Mouse (Mus musculus) stomach, postnatal 0 days (tissue): ENCODE results near the gene Spopl. TPM values are rescaled to one million over a fixed set of nuclear protein-coding genes. Genes with fewer than 3 reads are reported as not detected.
"Not testable (repeated sequence)": the region's sequence is repeated elsewhere in the genome, so short reads cannot be mapped to it uniquely, and the experiment has no call there.

Source experiments
- ATAC-seq: fragments of 200-750 bp; cut with Nextera tagmentation; 2 replicates; pipeline ENCODE4 v1.8.0; 2017; ENCODE audit not compliant: low FRiP score, low TSS enrichment
- DNase-seq: peaks from one replicate; pipeline ENCODE4 v3.0.0-alpha.2; 2016; ENCODE audit warnings: low spot score
- H3K27ac ChIP-seq: fragments of 300-500 bp; sonication (generic); replicated peaks from 2 replicates; pipeline ENCODE4 v1.5.1; 2014; ENCODE audit warnings: mild to moderate bottlenecking, control low read depth
- H3K27me3 ChIP-seq: fragments of 300-500 bp; sonication (generic); 2 replicates; pipeline ENCODE4 v1.6.1; 2014; ENCODE audit warnings: low read length; ENCODE audit not compliant: control insufficient read depth, insufficient read depth
- H3K36me3 ChIP-seq: fragments of 300-500 bp; sonication (generic); 2 replicates; pipeline ENCODE4 v1.6.1; 2014; ENCODE audit warnings: low read length, mixed read lengths; ENCODE audit not compliant: control insufficient read depth, insufficient read depth
- H3K4me1 ChIP-seq: fragments of 300-500 bp; sonication (generic); replicated peaks from 2 replicates; pipeline ENCODE4 v1.6.1; 2014; ENCODE audit warnings: antibody characterized with exemption; ENCODE audit not compliant: control insufficient read depth, insufficient read depth
- H3K4me2 ChIP-seq: fragments of 300-500 bp; sonication (generic); replicated peaks from 2 replicates; pipeline ENCODE4 v1.6.1; 2014; ENCODE audit warnings: low read depth, mild to moderate bottlenecking, control low read depth, moderate library complexity
- H3K4me3 ChIP-seq: fragments of 300-500 bp; sonication (generic); 2 replicates; pipeline ENCODE4 v1.5.1; 2014; ENCODE audit warnings: low read depth, low read length, control low read depth
- H3K9ac ChIP-seq: fragments of 300-500 bp; sonication (generic); 2 replicates; pipeline ENCODE4 v1.6.1; 2014; ENCODE audit warnings: mild to moderate bottlenecking, low read length, control low read depth, mixed read lengths
- H3K9me3 ChIP-seq: fragments of 300-500 bp; sonication (generic); 2 replicates; pipeline ENCODE4 v1.6.1; 2016; ENCODE audit warnings: low read length; ENCODE audit not compliant: control insufficient read depth
- CTCF ChIP-seq: IDR thresholded peaks from 2 replicates; pipeline ENCODE4 v1.5.1; 2016; ENCODE audit warnings: antibody characterized with exemption, low read depth, mild to moderate bottlenecking, moderate library complexity
- EP300 ChIP-seq: optimal IDR thresholded peaks from 2 replicates; pipeline ENCODE3; 2016; ENCODE audit warnings: antibody characterized with exemption
- WGBS: fragments of 180-500 bp; shearing (Covaris S2); extraction: QIAGEN DNeasy Blood & Tissue Kit; methylation state at CpG from one replicate; pipeline ENCODE4 v1.1.7; 2014; 5-methylcytosine and 5-hydroxymethylcytosine counted together
- polyA plus RNA-seq: library from polyadenylated mRNA; unstranded; fragments of >200 nt; fragmentation: Nextera tagmentation; extraction: Ambion mirVana; gene quantifications from 2 replicates; pipeline ENCODE4 v1.2.1, GENCODE M21; 2015

Spopl gene
- polyA plus RNA-seq, result 6.6 and 8.1 TPM in 2 replicates

DNA sequence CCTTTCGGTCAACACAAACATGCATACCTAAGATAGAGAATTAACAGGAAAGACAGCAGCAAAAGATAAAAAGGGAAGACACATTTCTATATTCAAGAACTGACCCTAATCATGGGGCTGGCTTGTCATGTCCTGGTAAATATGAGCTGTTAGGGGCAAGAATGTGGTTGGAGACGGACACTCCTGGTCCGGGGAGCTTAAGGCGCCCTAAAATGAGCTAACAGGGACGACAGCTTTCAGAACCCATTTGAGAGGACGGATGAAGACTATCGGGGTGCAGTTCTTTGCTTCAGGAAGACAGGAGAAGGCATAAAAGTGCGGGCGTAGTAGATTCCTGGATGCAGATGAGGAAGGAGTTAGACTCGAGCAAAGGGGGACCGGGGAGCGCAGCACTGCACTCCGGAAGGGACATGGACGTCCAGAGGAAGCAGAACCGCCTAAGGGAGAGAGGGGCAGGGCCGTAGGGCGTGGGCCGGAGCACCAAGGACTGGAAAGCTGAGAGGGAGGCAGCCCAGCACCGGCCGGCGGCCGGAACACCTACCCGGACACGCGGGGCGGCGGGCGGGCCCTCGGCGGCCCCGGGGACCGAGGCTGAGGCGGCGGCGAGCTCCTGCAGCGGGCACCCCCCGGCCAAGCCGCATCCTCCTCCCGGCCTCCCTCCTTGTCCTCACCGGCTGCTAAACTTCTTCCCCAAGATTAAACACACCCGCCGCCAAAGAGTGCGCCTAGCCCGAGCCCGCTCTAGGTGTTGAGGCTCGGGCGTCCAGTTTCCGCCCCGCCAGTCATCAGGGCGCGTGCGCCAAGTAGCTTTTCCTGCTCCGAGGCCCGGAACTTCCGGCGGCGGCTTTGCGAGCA, at the start of gene Spopl:
Gene Spopl (minus strand): TSS at position 805 of the 855 bp plus-strand sequence.
- Histone ChIP-seq H3K4me1 (peaks cover 6% of the 10 kb centered on the region; the same call in 1 of the 2 replicates), H3K4me2 (peak within 1 kb of the TSS; percentile 77), H3K4me3 (peak within 1 kb of the TSS; percentile 94), H3K27me3 (no peaks in the 10 kb centered on the region), H3K36me3 (no peaks in the 10 kb centered on the region), H3K27ac (peak within 1 kb of the TSS; percentile 93), H3K9ac (peak within 1 kb of the TSS; percentile 93), H3K9me3 (no peaks in the 10 kb centered on the region)
- DNase-seq (peak; percentile 86), ATAC-seq (peak; percentile 93)
- WGBS, result 2% methylated on average over 44 of the region's 58 CpGs
- TF ChIP-seq EP300, result no peak
- no peak for TF ChIP-seq CTCF

DNA sequence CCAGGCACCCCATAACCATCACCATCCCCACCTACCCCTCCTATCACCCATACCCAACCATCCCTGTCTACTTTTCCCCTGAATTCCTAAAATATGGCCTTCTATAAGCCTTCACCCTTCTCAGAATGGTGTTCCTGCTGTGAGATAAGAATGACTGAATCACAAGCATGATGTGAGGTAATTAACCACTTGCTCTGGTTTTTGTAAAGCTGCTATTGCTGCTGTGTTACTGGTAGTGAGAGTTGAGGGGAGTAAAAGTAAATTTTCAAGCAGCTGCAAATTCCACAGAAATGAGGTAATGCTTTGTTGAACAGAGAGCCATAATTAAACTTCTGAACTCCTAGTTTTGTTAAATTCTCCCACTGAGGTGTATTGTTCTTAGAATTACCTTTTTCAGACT, 48.2 kb upstream of the Spopl start:
- Histone ChIP-seq H3K27ac (no peak overlapping the region), H3K4me2 (no peak overlapping the region), H3K9ac (no peak overlapping the region), H3K36me3 (no peaks in the 10 kb centered on the region), H3K9me3 (no peaks in the 10 kb centered on the region), H3K4me3 (no peak overlapping the region), H3K27me3 (no peaks in the 10 kb centered on the region), H3K4me1 (no peaks in the 10 kb centered on the region)
- DNase-seq (no peak), ATAC-seq (no peak)
- TF ChIP-seq CTCF, result no peak
- TF ChIP-seq EP300, result no peak

DNA sequence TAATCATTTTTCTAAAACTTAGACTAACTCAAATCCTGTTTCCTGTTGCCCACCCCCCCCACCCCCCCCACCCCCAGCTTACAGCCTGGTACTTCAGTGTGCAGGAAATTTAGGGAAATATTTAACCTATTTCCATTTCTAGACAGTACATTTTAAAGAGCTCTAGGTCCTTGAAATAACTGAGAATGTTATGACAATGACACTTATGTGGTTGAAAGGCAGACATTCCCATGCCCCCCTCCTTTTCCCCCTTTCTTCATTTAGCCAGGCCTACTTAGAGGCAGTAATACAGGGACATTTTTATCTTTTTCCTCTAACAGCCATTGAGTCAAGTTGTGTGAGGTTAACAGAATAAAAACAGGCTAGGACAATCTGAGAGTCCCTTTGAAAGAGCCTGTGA, 46.1 kb upstream of the Spopl start:
- no peaks in the 10 kb centered on the region for H3K4me1 ChIP-seq
- DNase-seq (no peak), ATAC-seq (no peak)
- no peak overlapping the region for H3K9ac ChIP-seq
- no peaks in the 10 kb centered on the region for H3K9me3 ChIP-seq
- no peak overlapping the region for H3K4me3 ChIP-seq
- no peak overlapping the region for H3K27ac ChIP-seq
- H3K4me2 ChIP-seq, result no peak overlapping the region
- H3K27me3 ChIP-seq, result no peaks in the 10 kb centered on the region
- H3K36me3 ChIP-seq, result no peaks in the 10 kb centered on the region
- no peak for TF ChIP-seq CTCF
- no peak for TF ChIP-seq EP300

DNA sequence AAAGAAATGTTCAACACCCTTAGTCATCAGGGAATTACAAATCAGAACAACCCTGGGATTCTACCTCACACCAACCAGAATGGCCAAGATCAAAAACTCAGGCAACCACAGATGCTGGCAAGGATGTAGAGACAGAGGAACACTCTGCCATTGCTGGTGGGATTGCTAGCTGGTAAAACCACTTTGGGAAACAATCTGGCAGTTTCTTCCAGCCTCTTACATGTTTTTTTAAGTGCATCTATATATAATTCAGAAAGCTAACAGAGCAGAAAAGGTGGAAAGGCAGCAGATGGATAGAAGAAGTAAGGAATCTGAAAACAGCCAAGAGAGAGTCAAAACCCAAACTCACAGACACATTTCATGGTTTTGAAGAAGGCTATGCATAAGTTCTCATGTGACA, 33.5 kb upstream of the Spopl start:
- TF ChIP-seq EP300 (no peak), CTCF (no peak)
- no peak overlapping the region for H3K27ac ChIP-seq
- H3K9ac ChIP-seq, result no peak overlapping the region
- H3K4me1 ChIP-seq, result no peaks in the 10 kb centered on the region
- H3K4me3 ChIP-seq, result no peak overlapping the region
- H3K4me2 ChIP-seq, result no peak overlapping the region
- DNase-seq (no peak), ATAC-seq (no peak)
- no peaks in the 10 kb centered on the region for H3K9me3 ChIP-seq
- H3K27me3 ChIP-seq, result no peaks in the 10 kb centered on the region
- no peaks in the 10 kb centered on the region for H3K36me3 ChIP-seq

DNA sequence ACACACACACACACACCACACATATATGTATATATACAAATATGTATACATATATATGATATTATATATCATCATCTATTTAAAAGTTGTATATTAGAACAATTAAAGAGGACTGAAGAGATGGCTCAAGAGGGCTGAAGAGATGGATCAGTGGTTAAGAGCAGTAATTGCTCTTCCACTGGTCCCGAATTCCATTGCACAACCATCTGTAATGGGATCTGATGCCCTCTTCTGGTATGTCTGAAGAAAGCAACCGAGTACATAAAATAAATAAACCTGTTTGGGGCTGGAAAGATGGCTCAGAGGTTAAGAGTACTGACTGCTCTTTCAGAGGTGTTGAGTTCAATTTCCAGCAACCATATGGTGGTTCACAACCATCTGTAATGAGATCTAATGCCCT, 16.9 kb upstream of the Spopl start:
- Histone ChIP-seq H3K9me3 (no peaks in the 10 kb centered on the region), H3K27ac (no peak overlapping the region), H3K4me3 (no peak overlapping the region), H3K4me1 (no peaks in the 10 kb centered on the region), H3K36me3 (no peaks in the 10 kb centered on the region), H3K9ac (no peak overlapping the region), H3K4me2 (no peak overlapping the region), H3K27me3 (no peaks in the 10 kb centered on the region)
- no peak for DNase-seq
- 45% methylated on average over 2 of the region's 2 CpGs for WGBS
- ATAC-seq, result no peak
- TF ChIP-seq CTCF, result peak; percentile 28; the same call in 1 of the 2 replicates
- no peak for TF ChIP-seq EP300

DNA sequence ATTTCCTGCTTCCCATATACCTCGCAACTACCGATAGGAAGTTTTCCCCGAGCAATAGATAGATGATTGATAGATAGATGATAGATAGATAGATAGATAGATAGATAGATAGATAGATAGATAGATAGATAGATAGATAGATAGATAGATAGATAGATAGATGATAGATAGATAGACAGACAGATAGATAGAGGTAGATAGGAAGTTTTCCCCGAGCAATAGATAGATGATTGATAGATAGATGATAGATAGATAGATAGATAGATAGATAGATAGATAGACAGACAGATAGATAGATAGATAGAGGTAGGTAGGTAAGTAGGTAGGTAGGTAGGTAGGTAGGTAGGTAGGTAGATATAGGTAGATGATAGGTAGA, 239 bp upstream of the Spopl start:
- not testable (repeated sequence) for DNase-seq, ATAC-seq, H3K27me3 ChIP-seq, H3K4me1 ChIP-seq, H3K27ac ChIP-seq, H3K36me3 ChIP-seq, H3K9me3 ChIP-seq
- Histone ChIP-seq H3K4me3 (peak overlapping the region; percentile 94), H3K9ac (peak overlapping the region; percentile 93; the same call in 1 of the 2 replicates), H3K4me2 (peak overlapping the region; percentile 77)
- 16% methylated on average over 4 of the region's 4 CpGs for WGBS
